Mouse (Mus musculus) monocyte, adult 2 months (primary cell): ENCODE data around the gene Gm10160.
A peak's percentile ranks its signal among the peaks of the same experiment; 100 is the strongest.
"Not testable (repeated sequence)": the region's sequence is repeated elsewhere in the genome, so short reads cannot be mapped to it uniquely, and the experiment has no call there.

ENCODE experiments used
- DNase-seq, 2 experiments: peaks; one replicate each; pipeline ENCODE4 v3.0.0; 2022; ENCODE audit warnings: low spot score in 2 of 2, low read depth in 1 of 2

Gm10160 gene

GRCm38 (mm10) chr7:81858968-81859721, 3.6 kb upstream of the Gm10160 start, which contains the start of gene Tm6sf1:
Tm6sf1 (plus strand) TSS chr7:81859001.
- DNase-seq: peak in 1 of 2 experiments; percentile 45

GRCm38 (mm10) chr7:81858236-81858635, 2.6 kb upstream of the Gm10160 start:
- no peak for DNase-seq

- peak; percentile 28 to 37 for DNase-seq
Measured at GRCm38 (mm10) chr7:81856221-81856620, 627 bp upstream of the Gm10160 start.

- peak; percentile 48 to 54 for DNase-seq
Measured at GRCm38 (mm10) chr7:81854568-81855307, 856 bp downstream of the Gm10160 start.

- no peak for DNase-seq
Measured at GRCm38 (mm10) chr7:81851706-81852105, 3.9 kb downstream of the Gm10160 start.

GRCm38 (mm10) chr7:81850171-81850570, 5.4 kb downstream of the Gm10160 start:
- no peak for DNase-seq

- DNase-seq: no peak
Measured at GRCm38 (mm10) chr7:81849633-81850032, 6.0 kb downstream of the Gm10160 start.

- peak; percentile 42 to 49 for DNase-seq
Measured at GRCm38 (mm10) chr7:81849214-81849613, 6.4 kb downstream of the Gm10160 start.

- no peak for DNase-seq
Measured at GRCm38 (mm10) chr7:81847777-81848176, 7.8 kb downstream of the Gm10160 start.

- no peak for DNase-seq
Measured at GRCm38 (mm10) chr7:81847010-81847409, 8.6 kb downstream of the Gm10160 start.

- DNase-seq: no peak
Measured at GRCm38 (mm10) chr7:81846008-81846407, 9.6 kb downstream of the Gm10160 start.

- no peak for DNase-seq
Measured at GRCm38 (mm10) chr7:81845313-81845712, 10.3 kb downstream of the Gm10160 start.

- no peak for DNase-seq
Measured at GRCm38 (mm10) chr7:81844801-81845200, 10.8 kb downstream of the Gm10160 start.

GRCm38 (mm10) chr7:81843903-81844302, 11.7 kb downstream of the Gm10160 start:
- DNase-seq: no peak

- no peak for DNase-seq
Measured at GRCm38 (mm10) chr7:81842998-81843397, 12.6 kb downstream of the Gm10160 start.

GRCm38 (mm10) chr7:81842141-81842540, 13.5 kb downstream of the Gm10160 start:
- no peak for DNase-seq

- DNase-seq: no peak
Measured at GRCm38 (mm10) chr7:81841439-81841838, 14.2 kb downstream of the Gm10160 start.

GRCm38 (mm10) chr7:81840661-81841181, 14.9 kb downstream of the Gm10160 start:
- no peak for DNase-seq

GRCm38 (mm10) chr7:81839746-81840145, 15.8 kb downstream of the Gm10160 start:
- no peak for DNase-seq

GRCm38 (mm10) chr7:81837771-81838170, 17.8 kb downstream of the Gm10160 start:
- DNase-seq: not testable (repeated sequence)

- DNase-seq: no peak
Measured at GRCm38 (mm10) chr7:81835430-81835829, 20.2 kb downstream of the Gm10160 start.

GRCm38 (mm10) chr7:81834847-81835246, 20.7 kb downstream of the Gm10160 start:
- DNase-seq: no peak
